Mouse (Mus musculus) kidney, adult 2 months (tissue): ENCODE data around the gene Grhpr. TPM values are rescaled to one million over a fixed set of nuclear protein-coding genes. Genes with fewer than 3 reads are reported as not detected.
A peak's percentile ranks its signal among the peaks of the same experiment; 100 is the strongest.
"Not testable (repeated sequence)": the region's sequence is repeated elsewhere in the genome, so short reads cannot be mapped to it uniquely, and the experiment has no call there.

Experiments used
- DNase-seq: peaks from one replicate; pipeline ENCODE4 v3.0.0; 2021
- H3K27ac ChIP-seq: fragments of 200-500 bp; 2 replicates; pipeline ENCODE4 v1.5.1; 2012; ENCODE audit warnings: low read depth, low read length, control low read depth, inconsistent platforms; ENCODE audit not compliant: insufficient read depth
- H3K27me3 ChIP-seq: fragments of 200-500 bp; replicated peaks from 2 replicates; pipeline ENCODE4 v1.6.1; 2012; ENCODE audit warnings: mild to moderate bottlenecking, moderate library complexity, low read length, inconsistent platforms; ENCODE audit not compliant: control insufficient read depth, insufficient read depth
- H3K36me3 ChIP-seq: fragments of 200-500 bp; 2 replicates; pipeline ENCODE4 v1.6.1; 2012; ENCODE audit warnings: mild to moderate bottlenecking, moderate library complexity, low read length, inconsistent platforms; ENCODE audit not compliant: control insufficient read depth, insufficient read depth
- H3K4me1 ChIP-seq: fragments of 200-500 bp; 2 replicates; pipeline ENCODE4 v1.6.1; 2011; ENCODE audit warnings: low read length; ENCODE audit not compliant: control insufficient read depth, insufficient read depth
- H3K4me3 ChIP-seq: fragments of 200-500 bp; 2 replicates; pipeline ENCODE4 v1.5.1; 2011; ENCODE audit warnings: mild to moderate bottlenecking, low read depth, low read length, control low read depth; ENCODE audit not compliant: insufficient read depth
- CTCF ChIP-seq: fragments of 200-500 bp; conservative IDR thresholded peaks from 2 replicates; pipeline ENCODE4 v1.5.1; 2011; ENCODE audit warnings: low read depth, mild to moderate bottlenecking, control low read depth, low read length, moderate library complexity, mixed read lengths; ENCODE audit not compliant: insufficient read depth, insufficient read length
- POLR2A ChIP-seq: fragments of 200-500 bp; IDR thresholded peaks from one replicate; pipeline ENCODE4 v1.6.1; 2011; ENCODE audit warnings: low read depth, low read length, control low read depth
- WGBS: fragments of 180-500 bp; shearing (Covaris S2); methylation state at CpG from one replicate; pipeline ENCODE4 v1.1.7; 2018; 5-methylcytosine and 5-hydroxymethylcytosine counted together
- polyA plus RNA-seq: library from polyadenylated mRNA; depleted of rRNA; stranded (reverse); fragments of >200 nt; gene quantifications from 2 replicates; pipeline ENCODE4 v1.2.3, GENCODE M21; 2012

Gene Grhpr
- polyA plus RNA-seq, 1 experiment = 342 TPM

DNA sequence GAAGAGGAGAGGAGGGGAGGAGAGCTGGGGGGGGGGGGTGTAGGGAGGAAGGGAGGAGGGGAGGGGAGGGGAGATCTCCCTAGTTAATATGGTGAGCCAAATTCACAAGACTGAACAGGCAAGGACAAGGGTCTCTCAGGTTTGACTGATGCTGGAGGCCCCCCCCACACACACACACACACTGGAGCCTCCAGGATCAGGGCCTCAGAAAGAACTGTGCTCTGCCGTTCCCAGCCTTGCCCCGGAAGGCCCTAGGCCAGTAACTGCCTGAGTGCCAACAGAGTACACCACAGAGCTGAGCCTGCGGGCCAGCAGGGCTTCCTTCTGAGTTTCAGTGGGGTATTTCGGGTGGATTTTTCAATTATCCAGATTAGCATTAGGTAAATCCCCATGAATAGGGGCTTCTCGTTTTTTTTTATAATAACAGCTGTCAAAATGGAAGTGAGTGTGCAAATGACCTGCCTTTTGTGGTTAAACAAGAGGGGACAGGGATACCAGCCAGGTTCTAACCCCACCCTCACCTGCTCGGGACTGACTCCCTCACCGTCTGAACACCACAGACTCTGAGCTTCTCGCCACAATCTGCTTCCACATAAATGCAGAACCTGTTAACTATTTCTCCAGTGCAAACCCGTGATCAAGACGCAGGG lies 36.6 kb upstream of the Grhpr start:
- WGBS = 60% methylated on average over 10 of the region's 10 CpGs
- Histone ChIP-seq H3K36me3 (no peaks in the 10 kb centered on the region), H3K4me1 (peaks cover 11% of the 10 kb centered on the region; the same call in 1 of the 2 replicates), H3K27ac (peak overlapping the region; percentile 79), H3K27me3 (no peaks in the 10 kb centered on the region), H3K4me3 (peak overlapping the region; percentile 62)
- DNase-seq = peak; percentile 65
- TF ChIP-seq POLR2A (no peak), CTCF (no peak)

GRCm38 (mm10) chr4:44946126-44946525 lies 35.1 kb upstream of the Grhpr start:
- H3K36me3 ChIP-seq, DNase-seq, H3K4me3 ChIP-seq, H3K27ac ChIP-seq, H3K27me3 ChIP-seq: not testable (repeated sequence)
- H3K4me1 ChIP-seq = peaks cover 11% of the 10 kb centered on the region; the same call in 1 of the 2 replicates
- WGBS = 77% methylated on average over 2 of the region's 2 CpGs

- H3K4me1 ChIP-seq = peaks cover 11% of the 10 kb centered on the region; the same call in 1 of the 2 replicates
- peak; percentile 47 for DNase-seq
- no peak overlapping the region for H3K4me3 ChIP-seq
- H3K36me3 ChIP-seq = no peaks in the 10 kb centered on the region
- no peak for TF ChIP-seq CTCF
- no peak for TF ChIP-seq POLR2A
- H3K27ac ChIP-seq = no peak overlapping the region
- 49% methylated on average over 5 of the region's 5 CpGs for WGBS
- no peaks in the 10 kb centered on the region for H3K27me3 ChIP-seq
Measured at GRCm38 (mm10) chr4:44947464-44947863, 33.7 kb upstream of the Grhpr start.

DNA sequence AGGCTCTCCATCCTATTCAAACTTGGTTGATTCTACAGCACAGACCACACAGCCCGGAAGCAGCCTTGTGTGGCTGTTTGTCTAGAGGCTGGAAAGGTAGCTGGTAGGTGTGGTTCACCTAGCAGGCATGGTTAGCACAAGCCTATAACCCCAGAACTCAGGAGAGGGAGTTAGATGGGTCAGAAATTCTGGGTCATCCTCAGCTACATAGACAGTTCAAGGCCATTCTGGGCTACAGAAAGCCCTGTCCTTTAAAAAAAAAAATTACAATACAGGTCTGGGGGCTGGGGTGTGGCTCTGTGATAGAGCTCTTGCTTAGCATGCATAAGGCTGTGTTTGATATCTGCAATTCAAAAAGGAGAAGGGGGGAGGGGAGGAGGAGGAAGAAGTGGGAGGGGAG lies 32.9 kb upstream of the Grhpr start:
- peaks cover 7% of the 10 kb centered on the region; the same call in 1 of the 2 replicates for H3K4me1 ChIP-seq
- H3K36me3 ChIP-seq = no peaks in the 10 kb centered on the region
- TF ChIP-seq POLR2A (no peak), CTCF (no peak)
- H3K27ac ChIP-seq = no peak overlapping the region
- no peak overlapping the region for H3K4me3 ChIP-seq
- no peaks in the 10 kb centered on the region for H3K27me3 ChIP-seq
- DNase-seq = no peak
- 88% methylated on average over 1 of the region's 1 CpGs for WGBS

DNA sequence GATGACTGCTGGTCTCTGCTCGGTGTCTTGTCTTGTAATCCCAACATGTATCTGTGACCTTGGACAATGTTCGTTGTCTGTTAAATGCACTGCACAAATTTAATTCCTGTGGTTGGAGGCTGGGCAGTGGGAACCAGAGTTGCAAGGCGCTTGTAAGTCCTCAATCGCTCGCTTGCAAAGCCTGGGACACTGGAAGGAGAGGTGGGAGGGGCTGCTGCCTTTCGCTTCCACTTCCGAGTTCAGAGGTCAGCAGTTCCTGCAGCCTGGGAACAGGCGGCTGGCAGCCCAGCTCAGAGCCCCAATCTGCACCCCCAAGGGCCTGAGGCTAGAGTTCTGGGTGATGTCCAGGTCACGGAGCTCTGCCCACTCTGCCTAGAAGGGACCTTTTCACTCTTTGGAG lies 28.2 kb upstream of the Grhpr start:
- Histone ChIP-seq H3K27me3 (no peaks in the 10 kb centered on the region), H3K4me1 (peaks cover 1% of the 10 kb centered on the region; the same call in 1 of the 2 replicates), H3K27ac (no peak overlapping the region), H3K36me3 (no peaks in the 10 kb centered on the region), H3K4me3 (no peak overlapping the region)
- no peak for TF ChIP-seq POLR2A
- 68% methylated on average over 9 of the region's 9 CpGs for WGBS
- no peak for DNase-seq

DNA sequence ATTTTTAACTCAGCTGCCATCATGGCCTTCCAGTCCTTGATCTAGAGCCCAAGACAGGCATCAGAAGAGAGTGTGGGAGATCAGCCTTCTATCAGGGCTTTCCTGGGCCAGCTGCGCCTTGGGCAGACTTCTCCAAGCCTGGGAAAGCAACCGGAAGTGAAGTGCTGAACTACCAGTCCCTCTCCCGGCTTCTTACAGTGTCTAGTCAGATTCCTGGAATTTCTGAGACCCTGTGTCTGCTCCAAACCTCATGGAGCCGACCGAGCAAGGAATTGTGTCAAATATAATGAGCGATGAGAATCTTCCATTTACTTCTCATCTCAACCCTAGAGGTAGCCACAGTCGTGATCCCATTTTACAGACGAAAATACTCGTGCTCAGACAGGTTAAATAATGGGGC lies 22.4 kb upstream of the Grhpr start:
- Histone ChIP-seq H3K4me1 (no peaks in the 10 kb centered on the region), H3K27me3 (no peaks in the 10 kb centered on the region), H3K36me3 (no peaks in the 10 kb centered on the region), H3K27ac (no peak overlapping the region), H3K4me3 (no peak overlapping the region)
- no peak for DNase-seq
- 86% methylated on average over 9 of the region's 9 CpGs for WGBS
- no peak for TF ChIP-seq POLR2A
- TF ChIP-seq CTCF = no peak

- no peaks in the 10 kb centered on the region for H3K27me3 ChIP-seq
- no peak for DNase-seq
- no peaks in the 10 kb centered on the region for H3K36me3 ChIP-seq
- 92% methylated on average over 13 of the region's 13 CpGs for WGBS
- H3K4me1 ChIP-seq = no peaks in the 10 kb centered on the region
- no peak overlapping the region for H3K27ac ChIP-seq
- no peak overlapping the region for H3K4me3 ChIP-seq
- TF ChIP-seq POLR2A (no peak), CTCF (no peak)
Measured at GRCm38 (mm10) chr4:44959220-44959619, 22.0 kb upstream of the Grhpr start.
